Mouse (Mus musculus): Measurements from ENCODE around the gene Cenpm.

DNA sequence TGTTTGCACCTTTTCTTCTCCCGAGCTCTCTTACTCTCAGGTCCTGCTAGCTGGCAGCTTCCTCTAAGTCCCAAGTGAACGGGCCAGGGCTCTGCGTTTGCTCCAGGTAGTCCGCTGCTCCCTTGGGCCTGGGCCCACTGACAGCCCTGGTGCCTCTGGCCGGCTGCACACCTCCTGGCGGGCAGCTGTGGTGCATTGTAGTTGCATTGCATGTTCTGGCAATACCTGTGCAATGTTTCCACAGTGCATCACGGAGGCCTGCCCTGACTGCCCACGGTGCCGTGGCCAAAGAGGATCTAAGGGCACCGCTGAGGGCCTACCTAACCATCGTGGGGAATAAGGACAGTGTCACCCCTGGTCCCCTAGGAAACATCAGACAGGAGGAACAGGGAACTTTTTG, 46.6 kb downstream of the Cenpm start:
- TF ChIP-seq POLR2A (IDR thresholded peaks at IDR 0.05; ENCODE audit: borderline replicate concordance, extremely low read depth, low read depth, low read length) (no peak), CTCF (IDR thresholded peaks at IDR 0.05; ENCODE audit: insufficient read depth, low read length) (no peak)
